Comparison of ENCODE assay signal across 9 mouse cellular contexts in genomic region chr9:72662691-72663533, GRCm38 (mm10). TPM values are rescaled to one million over a fixed set of nuclear protein-coding genes. Genes with fewer than 3 reads are reported as not detected.
DNase-seq lines count a peak whose midpoint lies in the region; ATAC-seq and TF ChIP-seq lines count a peak whose summit lies in the region.
"Had no signal": no experiment of that assay in that cellular context is flagged by ENCODE, and none has a peak within 500 bp of the region (broad histone marks: within the 10 kb centered on the region; RNA-seq: fewer than 3 reads in every experiment).

No protein-coding gene starts in this region.

- H3K4me2 ChIP-seq in intestine, postnatal 0 days (replicated peaks; ENCODE audit: low read depth): peak overlapping the region; percentile 79
- peak overlapping the region; percentile 89 for H3K4me2 ChIP-seq in midbrain, embryonic 14.5 days (ENCODE audit: low read length)

- peaks cover 51% of the 10 kb centered on the region for H3K4me1 ChIP-seq in embryonic facial prominence, embryonic 10.5 days
- 0 out of 2 replicates have a peak, but pooled peaks cover 3% of the 10 kb centered on the region for H3K4me1 ChIP-seq in intestine, postnatal 0 days (replicated peaks; ENCODE audit: control insufficient read depth, insufficient read depth, low read length)
- H3K4me1 ChIP-seq in limb, embryonic 10.5 days: peaks cover 31% of the 10 kb centered on the region
- peaks cover 28% of the 10 kb centered on the region for H3K4me1 ChIP-seq in midbrain, embryonic 14.5 days (ENCODE audit: control insufficient read depth, insufficient read depth, low read length)

- H3K9ac ChIP-seq in intestine, postnatal 0 days (ENCODE audit: low read depth, low read length): peak overlapping the region; percentile 93
- H3K9ac ChIP-seq in midbrain, embryonic 14.5 days (replicated peaks; ENCODE audit: low read length): peak overlapping the region; percentile 99

- peaks cover 42% of the 10 kb centered on the region for H3K36me3 ChIP-seq in embryonic facial prominence, embryonic 10.5 days (replicated peaks)
- H3K36me3 ChIP-seq in intestine, postnatal 0 days (ENCODE audit: control insufficient read depth, insufficient read depth): peaks cover 17% of the 10 kb centered on the region; the same call in 1 of the 2 replicates
- peaks cover 44% of the 10 kb centered on the region for H3K36me3 ChIP-seq in limb, embryonic 10.5 days
- H3K36me3 ChIP-seq in midbrain, embryonic 14.5 days (ENCODE audit: control insufficient read depth, insufficient read depth, low read length): peaks cover 10% of the 10 kb centered on the region

- no peaks in the 10 kb centered on the region for H3K27me3 ChIP-seq in embryonic facial prominence, embryonic 10.5 days (replicated peaks; ENCODE audit: low read depth, poor library complexity, severe bottlenecking)
- H3K27me3 ChIP-seq in intestine, postnatal 0 days (replicated peaks; ENCODE audit: control insufficient read depth, insufficient read depth, low read length): no peaks in the 10 kb centered on the region
- H3K27me3 ChIP-seq in limb, embryonic 10.5 days (ENCODE audit: low read depth, poor library complexity, severe bottlenecking): no peaks in the 10 kb centered on the region
- H3K27me3 ChIP-seq in midbrain, embryonic 14.5 days (ENCODE audit: control insufficient read depth, insufficient read depth, low read length): no peaks in the 10 kb centered on the region
- H3K27me3 ChIP-seq: Patski had no signal

- ATAC-seq in intestine, postnatal 0 days: peak; percentile 42
- ATAC-seq in midbrain, embryonic 14.5 days (ENCODE audit: low FRiP score, low TSS enrichment): peak; percentile 37; the same call in 1 of the 2 replicates

- peak; percentile 77 for DNase-seq in layer of hippocampus, adult 11-12 months (ENCODE audit: low spot score)
- no peak for DNase-seq in layer of hippocampus, adult 9-10 months (ENCODE audit: low spot score)
- peak; percentile 91 for DNase-seq in embryonic facial prominence, embryonic 10.5 days (ENCODE audit: low spot score)
- DNase-seq in gastrocnemius, postnatal 4 days (ENCODE audit: low spot score in 2 of 2): peak; percentile 64 to 89
- DNase-seq in limb, embryonic 10.5 days (ENCODE audit: low spot score): peak; percentile 85
- DNase-seq in midbrain, embryonic 14.5 days: peak; percentile 90
- DNase-seq in spleen, postnatal 10 days (ENCODE audit: low spot score in 2 of 2): peak; percentile 55 to 76

- H3K9me3 ChIP-seq in embryonic facial prominence, embryonic 10.5 days: no peaks in the 10 kb centered on the region
- H3K9me3 ChIP-seq in intestine, postnatal 0 days (ENCODE audit: control insufficient read depth): no peaks in the 10 kb centered on the region
- no peaks in the 10 kb centered on the region for H3K9me3 ChIP-seq in limb, embryonic 10.5 days (replicated peaks)
- no peaks in the 10 kb centered on the region for H3K9me3 ChIP-seq in midbrain, embryonic 14.5 days (ENCODE audit: control insufficient read depth, low read length)

- peak overlapping the region; percentile 100 for H3K27ac ChIP-seq in embryonic facial prominence, embryonic 10.5 days (replicated peaks)
- peak overlapping the region; percentile 99 for H3K27ac ChIP-seq in intestine, postnatal 0 days (ENCODE audit: low read depth, low read length)
- peak overlapping the region; percentile 100 for H3K27ac ChIP-seq in limb, embryonic 10.5 days
- peak overlapping the region; percentile 99 for H3K27ac ChIP-seq in midbrain, embryonic 14.5 days (replicated peaks; ENCODE audit: low read depth, low read length)

- TF ChIP-seq CTCF in intestine, postnatal 0 days (IDR thresholded peaks at IDR 0.05; ENCODE audit: low read depth): no peak

- WGBS in embryonic facial prominence, embryonic 10.5 days: under 1% methylated on average over 55 of the region's 55 CpGs
- WGBS in intestine, postnatal 0 days: under 1% methylated on average over 54 of the region's 55 CpGs
- WGBS in limb, embryonic 10.5 days: under 1% methylated on average over 55 of the region's 55 CpGs
- under 1% methylated on average over 54 of the region's 55 CpGs for WGBS in midbrain, embryonic 14.5 days

- peak overlapping the region; percentile 99 for H3K4me3 ChIP-seq in embryonic facial prominence, embryonic 10.5 days
- H3K4me3 ChIP-seq in intestine, postnatal 0 days (ENCODE audit: low read depth, low read length): peak overlapping the region; percentile 93
- peak overlapping the region; percentile 97 for H3K4me3 ChIP-seq in limb, embryonic 10.5 days
- H3K4me3 ChIP-seq in midbrain, embryonic 14.5 days (replicated peaks; ENCODE audit: low read depth, low read length): peak overlapping the region; percentile 98

RNA-seq across cellular contexts. Expression of gene Nedd4, which starts 0.8 kb away (rescaled TPM):
- polyA plus RNA-seq in embryonic facial prominence, embryonic 10.5 days (2016; fragmentation: Nextera tagmentation; extraction: Ambion mirVana): 660 and 664 TPM in 2 replicates
- 100 to 1,000 TPM; 884 to 908 TPM for total RNA-seq in gastrocnemius, postnatal 4 days (2021)
- polyA plus RNA-seq in intestine, postnatal 0 days (2015; fragmentation: Nextera tagmentation; extraction: Ambion mirVana): 142 and 160 TPM in 2 replicates
- 565 and 690 TPM in 2 replicates for polyA plus RNA-seq in limb, embryonic 10.5 days (2016; fragmentation: Nextera tagmentation; extraction: Ambion mirVana)
- polyA plus RNA-seq in midbrain, embryonic 14.5 days (2014; fragmentation: Nextera tagmentation; extraction: Ambion mirVana): 351 and 564 TPM in 2 replicates
